In genomic region chr8:6572066-6572665, GRCm38 (mm10) we compare ENCODE assay signal across 9 mouse cellular contexts.
DNase-seq lines count a peak whose midpoint lies in the region; ATAC-seq and TF ChIP-seq lines count a peak whose summit lies in the region.
"Had no signal": no experiment of that assay in that cellular context is flagged by ENCODE, and none has a peak within 500 bp of the region (broad histone marks: within the 10 kb centered on the region; RNA-seq: fewer than 3 reads in every experiment).

No protein-coding gene starts in this region.

- H3K36me3 ChIP-seq in E14TG2a.4 (ENCODE audit: insufficient read depth, low read length) = no peaks in the 10 kb centered on the region
- no peaks in the 10 kb centered on the region for H3K36me3 ChIP-seq in heart, embryonic 15.5 days
- H3K36me3 ChIP-seq: liver, embryonic 15.5 days had no signal

- H3K9ac ChIP-seq in heart, embryonic 15.5 days = no peak overlapping the region
- H3K9ac ChIP-seq: liver, embryonic 15.5 days had no signal

- peak; percentile 46 for TF ChIP-seq CTCF in E14TG2a.4 (conservative IDR thresholded peaks at IDR 0.05; ENCODE audit: low read length)
- peak; percentile 79 for TF ChIP-seq CTCF in lung, adult 2 months (IDR thresholded peaks at IDR 0.05; ENCODE audit: insufficient read depth, low read length)

- 0 out of 2 replicates have a peak, but pooled peaks have one; percentile 14 for ATAC-seq in erythroid progenitor cell, adult 5-6 weeks (replicated peaks; ENCODE audit: low FRiP score, poor library complexity, severe bottlenecking)
- no peak for ATAC-seq in heart, embryonic 15.5 days (replicated peaks; ENCODE audit: insufficient number of reproducible peaks, insufficient read depth, low FRiP score, low read depth)

- DNase-seq in adrenal gland, postnatal 4 days (ENCODE audit: low spot score in 2 of 2) = peak; percentile 45 to 66
- DNase-seq in kidney, postnatal 4 days = peak; percentile 91 to 93
- DNase-seq in lung, adult 2 months = peak; percentile 69
- DNase-seq in retina, embryonic 14.5 days (ENCODE audit: low spot score) = peak; percentile 92
- DNase-seq in thymus, postnatal 25 days = peak; percentile 38

- no peaks in the 10 kb centered on the region for H3K4me1 ChIP-seq in E14TG2a.4 (replicated peaks; ENCODE audit: low read depth, low read length)
- H3K4me1 ChIP-seq in heart, embryonic 15.5 days (replicated peaks) = 0 out of 2 replicates have a peak, but pooled peaks cover 5% of the 10 kb centered on the region
- no peaks in the 10 kb centered on the region for H3K4me1 ChIP-seq in lung, adult 2 months (ENCODE audit: control insufficient read depth, insufficient read depth, low read length)
- H3K4me1 ChIP-seq: liver, embryonic 15.5 days had no signal

- TF ChIP-seq POLR2A in lung, adult 2 months (IDR thresholded peaks at IDR 0.05; ENCODE audit: borderline replicate concordance, extremely low read depth, low read depth, low read length) = no peak

- no peak overlapping the region for H3K27ac ChIP-seq in heart, embryonic 15.5 days
- H3K27ac ChIP-seq: liver, embryonic 15.5 days had no signal

- WGBS in heart, embryonic 15.5 days = 24% methylated on average over 9 of the region's 9 CpGs
- 17% methylated on average over 9 of the region's 9 CpGs for WGBS in lung, adult 2 months

- no peaks in the 10 kb centered on the region for H3K9me3 ChIP-seq in E14TG2a.4 (ENCODE audit: low read length)
- H3K9me3 ChIP-seq in heart, embryonic 15.5 days (replicated peaks) = no peaks in the 10 kb centered on the region
- H3K9me3 ChIP-seq: liver, embryonic 15.5 days had no signal

- no peak overlapping the region for H3K4me3 ChIP-seq in E14TG2a.4 (replicated peaks; ENCODE audit: low read length)
- no peak overlapping the region for H3K4me3 ChIP-seq in heart, embryonic 15.5 days
- no peak overlapping the region for H3K4me3 ChIP-seq in lung, adult 2 months (replicated peaks; ENCODE audit: extremely low read depth, low read depth, low read length)
- H3K4me3 ChIP-seq: liver, embryonic 15.5 days had no signal

- H3K27me3 ChIP-seq in E14TG2a.4 (ENCODE audit: insufficient read depth, low read length) = no peaks in the 10 kb centered on the region
- H3K27me3 ChIP-seq in heart, embryonic 15.5 days = no peaks in the 10 kb centered on the region
- H3K27me3 ChIP-seq: liver, embryonic 15.5 days had no signal

- peak overlapping the region; percentile 37; the same call in 1 of the 2 replicates for H3K4me2 ChIP-seq in heart, embryonic 15.5 days
- H3K4me2 ChIP-seq: liver, embryonic 15.5 days had no signal

Comparison
In these comparisons a context has a peak if more than half of its experiments do, and no peak if none do; other contexts are left out.
1. DNase-seq: peak in every context shown above with its lines; median percentile 92 in kidney, postnatal 4 days; 92 in retina, embryonic 14.5 days; 69 in lung, adult 2 months; 56 in adrenal gland, postnatal 4 days; 38 in thymus, postnatal 25 days.